In genomic region chr17:34744206-34744605, GRCm38 (mm10) we compare ENCODE assay signal across 17 mouse cellular contexts. TPM values are rescaled to one million over a fixed set of nuclear protein-coding genes. Genes with fewer than 3 reads are reported as not detected.
DNase-seq lines count a peak whose midpoint lies in the region; ATAC-seq and TF ChIP-seq lines count a peak whose summit lies in the region.
"Had no signal": no experiment of that assay in that cellular context is flagged by ENCODE, and none has a peak within 500 bp of the region (broad histone marks: within the 10 kb centered on the region; RNA-seq: fewer than 3 reads in every experiment).

No protein-coding gene starts in this region.

- no peak for TF ChIP-seq CTCF in layer of hippocampus, adult 2 months (conservative IDR thresholded peaks at IDR 0.05)
- no peak for TF ChIP-seq CTCF in liver, postnatal 0 days (IDR thresholded peaks at IDR 0.05; ENCODE audit: low read depth)

- H3K9me3 ChIP-seq in liver, postnatal 0 days (ENCODE audit: low read length) = no peaks in the 10 kb centered on the region
- peaks cover 10% of the 10 kb centered on the region; the same call in 1 of the 2 replicates for H3K9me3 ChIP-seq in hindbrain, embryonic 12.5 days (replicated peaks)

- H3K4me2 ChIP-seq in liver, postnatal 0 days (ENCODE audit: low read depth, low read length) = no peak overlapping the region
- H3K4me2 ChIP-seq in hindbrain, embryonic 12.5 days (replicated peaks) = no peak overlapping the region
- H3K4me2 ChIP-seq: embryonic facial prominence, embryonic 13.5 days; forebrain, embryonic 13.5 days; hindbrain, embryonic 14.5 days had no signal

- DNase-seq in layer of hippocampus, adult 2 months (ENCODE audit: low spot score in 2 of 2) = no peak
- no peak for DNase-seq in layer of hippocampus, postnatal 14 days (ENCODE audit: low spot score in 2 of 2)
- DNase-seq in NIH3T3 (ENCODE audit: low read depth) (peak; percentile 30), adipocyte (ENCODE audit: low spot score) (peak; percentile 32)
- no peak for DNase-seq in liver, postnatal 0 days
- DNase-seq: adrenal gland, postnatal 10 days; cerebellum, adult 11-12 months; cerebellum, adult 9-10 months; cerebellum, postnatal 25 days; gastrocnemius, postnatal 25 days; heart, postnatal 10 days had no signal

- 53% methylated on average over 6 of the region's 6 CpGs for WGBS in liver, postnatal 0 days (ENCODE audit: insufficient replicate concordance)
- WGBS in hindbrain, embryonic 12.5 days = 86% methylated on average over 6 of the region's 6 CpGs

- H3K4me3 ChIP-seq in layer of hippocampus, adult 2 months = no peak overlapping the region
- no peak overlapping the region for H3K4me3 ChIP-seq in liver, postnatal 0 days (ENCODE audit: low read depth, low read length)
- no peak overlapping the region for H3K4me3 ChIP-seq in hindbrain, embryonic 12.5 days
- H3K4me3 ChIP-seq: embryonic facial prominence, embryonic 13.5 days; forebrain, embryonic 13.5 days; gastrocnemius, adult 2 months had no signal

- H3K27ac ChIP-seq in layer of hippocampus, adult 2 months = peak overlapping the region; percentile 14; the same call in 1 of the 2 replicates
- peak overlapping the region; percentile 85 for H3K27ac ChIP-seq in liver, postnatal 0 days (ENCODE audit: low read depth)
- no peak overlapping the region for H3K27ac ChIP-seq in hindbrain, embryonic 12.5 days
- H3K27ac ChIP-seq: embryonic facial prominence, embryonic 13.5 days; forebrain, embryonic 13.5 days; gastrocnemius, adult 2 months; hindbrain, embryonic 14.5 days had no signal

- peaks cover 10% of the 10 kb centered on the region for H3K4me1 ChIP-seq in liver, postnatal 0 days (ENCODE audit: insufficient read depth)
- no peaks in the 10 kb centered on the region for H3K4me1 ChIP-seq in hindbrain, embryonic 12.5 days
- H3K4me1 ChIP-seq: embryonic facial prominence, embryonic 13.5 days; forebrain, embryonic 13.5 days had no signal

- H3K27me3 ChIP-seq in liver, postnatal 0 days (ENCODE audit: insufficient read depth, low read length) = no peaks in the 10 kb centered on the region
- no peaks in the 10 kb centered on the region for H3K27me3 ChIP-seq in hindbrain, embryonic 12.5 days
- H3K27me3 ChIP-seq: forebrain, embryonic 13.5 days had no signal

- H3K36me3 ChIP-seq in liver, postnatal 0 days (replicated peaks; ENCODE audit: insufficient read depth, low read length) = no peaks in the 10 kb centered on the region
- no peaks in the 10 kb centered on the region for H3K36me3 ChIP-seq in hindbrain, embryonic 12.5 days
- H3K36me3 ChIP-seq: embryonic facial prominence, embryonic 13.5 days had no signal

- H3K9ac ChIP-seq in liver, postnatal 0 days (replicated peaks) = no peak overlapping the region
- H3K9ac ChIP-seq in hindbrain, embryonic 12.5 days = no peak overlapping the region
- H3K9ac ChIP-seq: embryonic facial prominence, embryonic 13.5 days; forebrain, embryonic 13.5 days; hindbrain, embryonic 14.5 days had no signal

- ATAC-seq in liver, postnatal 0 days = peak; percentile 81
- ATAC-seq in hindbrain, embryonic 12.5 days (ENCODE audit: low FRiP score) = no peak
- ATAC-seq: forebrain, embryonic 13.5 days had no signal

- no peak for TF ChIP-seq EP300 in liver, postnatal 0 days (IDR thresholded peaks at IDR 0.05; ENCODE audit: low read depth)

RNA-seq across cellular contexts. Expression of gene C4b, which starts 0.5 kb away (rescaled TPM):
- 10 to 100 TPM; 27.2 to 28.7 TPM for total RNA-seq in layer of hippocampus, adult 2 months (2021)
- total RNA-seq in layer of hippocampus, postnatal 14 days (2021) = 10 to 100 TPM; 11.6 to 14.0 TPM
- polyA plus RNA-seq in liver, postnatal 0 days (2015; fragmentation: Nextera tagmentation; extraction: Ambion mirVana) = 151 and 198 TPM in 2 replicates
- polyA plus RNA-seq in hindbrain, embryonic 12.5 days (2016; fragmentation: Nextera tagmentation; extraction: Ambion mirVana) = not detected in 2 replicates
- total RNA-seq: granulocyte monocyte progenitor cell, adult 5-6 weeks had no signal
- polyA plus RNA-seq: embryonic facial prominence, embryonic 13.5 days; forebrain, embryonic 13.5 days; hindbrain, embryonic 14.5 days had no signal

Comparison
In these comparisons a context has a peak if more than half of its experiments do, and no peak if none do; other contexts are left out.
1. DNase-seq: peak in NIH3T3 (single experiment) and adipocyte (single experiment); none in layer of hippocampus, adult 2 months (0 of 2), layer of hippocampus, postnatal 14 days (0 of 2) and liver, postnatal 0 days (single experiment).